Comparison of ENCODE assay signal across 16 mouse cellular contexts in genomic region chr6:99146400-99146905, GRCm38 (mm10).
"Had no signal": no experiment of that assay in that cellular context is flagged by ENCODE, and none has a peak within 500 bp of the region (broad histone marks: within the 10 kb centered on the region; RNA-seq: fewer than 3 reads in every experiment).

No protein-coding gene starts in this region.

- H3K4me3 ChIP-seq: liver, embryonic 13.5 days; midbrain, embryonic 12.5 days; midbrain, embryonic 15.5 days; neural tube, embryonic 12.5 days had no signal

- H3K9ac ChIP-seq: liver, embryonic 13.5 days; lung, embryonic 14.5 days; midbrain, embryonic 12.5 days; midbrain, embryonic 15.5 days; neural tube, embryonic 12.5 days had no signal

- H3K36me3 ChIP-seq: liver, embryonic 13.5 days; midbrain, embryonic 12.5 days; midbrain, embryonic 15.5 days; neural tube, embryonic 12.5 days had no signal

- H3K4me1 ChIP-seq: midbrain, embryonic 12.5 days; midbrain, embryonic 15.5 days; neural tube, embryonic 12.5 days had no signal

- DNase-seq: kidney, adult 18-20 months; kidney, adult 9 months; kidney, postnatal 14 days; kidney, postnatal 4 days; left cerebral cortex, postnatal 4 days; liver; liver, embryonic 13.5 days; lung, embryonic 14.5 days; retina, postnatal 1 day; thymus, adult 18-20 months; thymus, postnatal 36 days had no signal

- H3K27ac ChIP-seq: liver, embryonic 13.5 days; macrophage; midbrain, embryonic 12.5 days; midbrain, embryonic 15.5 days; neural tube, embryonic 12.5 days had no signal

- ATAC-seq: lung, postnatal 0 days; midbrain, embryonic 15.5 days had no signal

- H3K27me3 ChIP-seq: liver, embryonic 13.5 days; midbrain, embryonic 12.5 days; midbrain, embryonic 15.5 days; neural tube, embryonic 12.5 days had no signal

- H3K9me3 ChIP-seq: liver, embryonic 13.5 days; midbrain, embryonic 12.5 days; midbrain, embryonic 15.5 days; neural tube, embryonic 12.5 days had no signal

- H3K4me2 ChIP-seq: liver, embryonic 13.5 days; lung, embryonic 14.5 days; midbrain, embryonic 12.5 days; midbrain, embryonic 15.5 days; neural tube, embryonic 12.5 days had no signal
